Mouse (Mus musculus) testis, adult 2 months (tissue): ENCODE results near the gene Slc23a4. TPM values are rescaled to one million over a fixed set of nuclear protein-coding genes. Genes with fewer than 3 reads are reported as not detected.

Experiments used
- H3K27ac ChIP-seq: fragments of 200-500 bp; 2 replicates; pipeline ENCODE4 v1.5.1; 2012; ENCODE audit warnings: low read depth, low read length; ENCODE audit not compliant: control insufficient read depth, insufficient read depth
- H3K27me3 ChIP-seq: fragments of 200-500 bp; 2 replicates; pipeline ENCODE4 v1.6.1; 2012; ENCODE audit warnings: mild to moderate bottlenecking, low read length, moderate library complexity; ENCODE audit not compliant: control insufficient read depth, insufficient read depth
- H3K36me3 ChIP-seq: fragments of 200-500 bp; 2 replicates; pipeline ENCODE4 v1.6.1; 2012; ENCODE audit warnings: mild to moderate bottlenecking, low read length; ENCODE audit not compliant: control insufficient read depth, insufficient read depth
- H3K4me1 ChIP-seq: fragments of 200-500 bp; 2 replicates; pipeline ENCODE4 v1.6.1; 2012; ENCODE audit warnings: low read length; ENCODE audit not compliant: control insufficient read depth, insufficient read depth
- H3K4me3 ChIP-seq: fragments of 200-500 bp; 2 replicates; pipeline ENCODE4 v1.5.1; 2012; ENCODE audit warnings: low read depth, mild to moderate bottlenecking, low read length, moderate library complexity, mixed read lengths; ENCODE audit not compliant: control insufficient read depth
- CTCF ChIP-seq: fragments of 200-500 bp; IDR thresholded peaks from 2 replicates; pipeline ENCODE4 v1.5.1; 2012; ENCODE audit warnings: low read depth, mild to moderate bottlenecking, inconsistent platforms, low read length, moderate library complexity; ENCODE audit not compliant: control insufficient read depth, insufficient read depth, insufficient replicate concordance
- POLR2A ChIP-seq: fragments of 200-500 bp; IDR thresholded peaks from 2 replicates; pipeline ENCODE4 v1.6.1; 2012; ENCODE audit warnings: low read depth, mild to moderate bottlenecking, inconsistent platforms, low read length, moderate library complexity; ENCODE audit not compliant: control insufficient read depth
- polyA plus RNA-seq: library from polyadenylated mRNA; depleted of rRNA; stranded (reverse); fragments of >200 nt; gene quantifications from 2 replicates; pipeline ENCODE4 v1.2.3, GENCODE M21; 2012

Gene Slc23a4
- polyA plus RNA-seq, 1 experiment: 0.30 TPM

- Histone ChIP-seq H3K27ac (no peak overlapping the region), H3K36me3 (no peaks in the 10 kb centered on the region), H3K27me3 (no peaks in the 10 kb centered on the region), H3K4me3 (no peak overlapping the region), H3K4me1 (no peaks in the 10 kb centered on the region)
- TF ChIP-seq CTCF (no peak), POLR2A (no peak)
Observed at GRCm38 (mm10) chr6:34942446-34942845, 45.8 kb downstream of the Slc23a4 start.

- Histone ChIP-seq H3K4me1 (no peaks in the 10 kb centered on the region), H3K4me3 (no peak overlapping the region), H3K27ac (no peak overlapping the region), H3K27me3 (no peaks in the 10 kb centered on the region), H3K36me3 (no peaks in the 10 kb centered on the region)
- no peak for TF ChIP-seq POLR2A
- no peak for TF ChIP-seq CTCF
Observed at GRCm38 (mm10) chr6:34941496-34941895, 46.7 kb downstream of the Slc23a4 start.

GRCm38 (mm10) chr6:34939451-34939850 lies 48.8 kb downstream of the Slc23a4 start:
- H3K4me3 ChIP-seq: no peak overlapping the region
- no peaks in the 10 kb centered on the region for H3K27me3 ChIP-seq
- H3K4me1 ChIP-seq: no peaks in the 10 kb centered on the region
- no peak for TF ChIP-seq CTCF
- TF ChIP-seq POLR2A: no peak
- H3K27ac ChIP-seq: no peak overlapping the region
- H3K36me3 ChIP-seq: no peaks in the 10 kb centered on the region

GRCm38 (mm10) chr6:34938929-34939325 lies 49.3 kb downstream of the Slc23a4 start:
- Histone ChIP-seq H3K4me3 (no peak overlapping the region), H3K4me1 (no peaks in the 10 kb centered on the region), H3K36me3 (no peaks in the 10 kb centered on the region), H3K27ac (no peak overlapping the region), H3K27me3 (no peaks in the 10 kb centered on the region)
- no peak for TF ChIP-seq CTCF
- TF ChIP-seq POLR2A: no peak

- Histone ChIP-seq H3K27ac (no peak overlapping the region), H3K4me1 (no peaks in the 10 kb centered on the region), H3K27me3 (no peaks in the 10 kb centered on the region), H3K36me3 (no peaks in the 10 kb centered on the region), H3K4me3 (no peak overlapping the region)
- no peak for TF ChIP-seq CTCF
- TF ChIP-seq POLR2A: no peak
Observed at GRCm38 (mm10) chr6:34938280-34938928, 49.8 kb downstream of the Slc23a4 start.

- Histone ChIP-seq H3K27ac (no peak overlapping the region), H3K4me3 (no peak overlapping the region), H3K4me1 (no peaks in the 10 kb centered on the region), H3K36me3 (no peaks in the 10 kb centered on the region), H3K27me3 (no peaks in the 10 kb centered on the region)
- TF ChIP-seq CTCF (no peak), POLR2A (no peak)
Observed at GRCm38 (mm10) chr6:34936743-34937142, 51.5 kb downstream of the Slc23a4 start.

- H3K27ac ChIP-seq: no peak overlapping the region
- H3K4me3 ChIP-seq: no peak overlapping the region
- TF ChIP-seq POLR2A: no peak
- no peak for TF ChIP-seq CTCF
- H3K4me1 ChIP-seq: no peaks in the 10 kb centered on the region
- no peaks in the 10 kb centered on the region for H3K27me3 ChIP-seq
- no peaks in the 10 kb centered on the region for H3K36me3 ChIP-seq
Observed at GRCm38 (mm10) chr6:34932633-34933032, 55.6 kb downstream of the Slc23a4 start.

- no peaks in the 10 kb centered on the region for H3K36me3 ChIP-seq
- TF ChIP-seq POLR2A: no peak
- TF ChIP-seq CTCF: no peak
- no peak overlapping the region for H3K27ac ChIP-seq
- H3K4me1 ChIP-seq: no peaks in the 10 kb centered on the region
- H3K27me3 ChIP-seq: peaks cover under 1% of the 10 kb centered on the region; the same call in 1 of the 2 replicates
- H3K4me3 ChIP-seq: no peak overlapping the region
Observed at GRCm38 (mm10) chr6:34927594-34927993, 60.6 kb downstream of the Slc23a4 start.
